Mouse (Mus musculus) stomach, postnatal 0 days (tissue): ENCODE data around the gene Olfr631. TPM values are rescaled to one million over a fixed set of nuclear protein-coding genes. Genes with fewer than 3 reads are reported as not detected.
A peak's percentile ranks its signal among the peaks of the same experiment; 100 is the strongest.

Experiments used
- ATAC-seq: fragments of 200-750 bp; cut with Nextera tagmentation; 2 replicates; pipeline ENCODE4 v1.8.0; 2017; ENCODE audit not compliant: low FRiP score, low TSS enrichment
- DNase-seq: peaks from one replicate; pipeline ENCODE4 v3.0.0-alpha.2; 2016; ENCODE audit warnings: low spot score
- H3K27ac ChIP-seq: fragments of 300-500 bp; sonication (generic); replicated peaks from 2 replicates; pipeline ENCODE4 v1.5.1; 2014; ENCODE audit warnings: mild to moderate bottlenecking, control low read depth
- H3K27me3 ChIP-seq: fragments of 300-500 bp; sonication (generic); 2 replicates; pipeline ENCODE4 v1.6.1; 2014; ENCODE audit warnings: low read length; ENCODE audit not compliant: control insufficient read depth, insufficient read depth
- H3K36me3 ChIP-seq: fragments of 300-500 bp; sonication (generic); 2 replicates; pipeline ENCODE4 v1.6.1; 2014; ENCODE audit warnings: low read length, mixed read lengths; ENCODE audit not compliant: control insufficient read depth, insufficient read depth
- H3K4me1 ChIP-seq: fragments of 300-500 bp; sonication (generic); replicated peaks from 2 replicates; pipeline ENCODE4 v1.6.1; 2014; ENCODE audit warnings: antibody characterized with exemption; ENCODE audit not compliant: control insufficient read depth, insufficient read depth
- H3K4me2 ChIP-seq: fragments of 300-500 bp; sonication (generic); replicated peaks from 2 replicates; pipeline ENCODE4 v1.6.1; 2014; ENCODE audit warnings: low read depth, mild to moderate bottlenecking, control low read depth, moderate library complexity
- H3K4me3 ChIP-seq: fragments of 300-500 bp; sonication (generic); 2 replicates; pipeline ENCODE4 v1.5.1; 2014; ENCODE audit warnings: low read depth, low read length, control low read depth
- H3K9ac ChIP-seq: fragments of 300-500 bp; sonication (generic); 2 replicates; pipeline ENCODE4 v1.6.1; 2014; ENCODE audit warnings: mild to moderate bottlenecking, low read length, control low read depth, mixed read lengths
- H3K9me3 ChIP-seq: fragments of 300-500 bp; sonication (generic); 2 replicates; pipeline ENCODE4 v1.6.1; 2016; ENCODE audit warnings: low read length; ENCODE audit not compliant: control insufficient read depth
- CTCF ChIP-seq: IDR thresholded peaks from 2 replicates; pipeline ENCODE4 v1.5.1; 2016; ENCODE audit warnings: antibody characterized with exemption, low read depth, mild to moderate bottlenecking, moderate library complexity
- EP300 ChIP-seq: optimal IDR thresholded peaks from 2 replicates; pipeline ENCODE3; 2016; ENCODE audit warnings: antibody characterized with exemption
- WGBS: fragments of 180-500 bp; shearing (Covaris S2); extraction: QIAGEN DNeasy Blood & Tissue Kit; methylation state at CpG from one replicate; pipeline ENCODE4 v1.1.7; 2014; 5-methylcytosine and 5-hydroxymethylcytosine counted together
- polyA plus RNA-seq: library from polyadenylated mRNA; unstranded; fragments of >200 nt; fragmentation: Nextera tagmentation; extraction: Ambion mirVana; gene quantifications from 2 replicates; pipeline ENCODE4 v1.2.1, GENCODE M21; 2015

Olfr631 gene
- polyA plus RNA-seq, result not detected in 2 replicates

DNA sequence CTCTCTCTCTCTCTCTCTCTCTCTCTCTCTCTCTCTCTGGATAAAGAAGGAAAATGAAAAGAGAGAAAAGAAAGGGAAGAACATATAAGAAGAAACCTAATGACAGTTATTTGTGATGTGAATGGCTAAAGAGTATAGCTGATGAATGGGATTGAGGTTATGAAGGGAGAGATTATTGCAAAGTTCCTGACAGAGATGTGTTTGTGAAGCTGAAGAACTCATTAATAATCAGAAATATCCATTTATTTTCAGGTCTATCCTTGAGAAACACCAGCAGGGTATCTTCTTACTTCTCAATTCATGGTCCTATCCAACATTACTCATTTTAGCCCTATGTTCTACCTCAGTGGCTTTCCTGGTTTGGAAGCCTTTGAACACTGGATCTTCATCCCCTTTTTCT is at the start of gene Olfr631:
TSS of gene Olfr631 (plus strand) at position 301 of the 400 bp plus-strand sequence.
- Histone ChIP-seq H3K36me3 (no peaks in the 10 kb centered on the region), H3K9ac (no peak within 1 kb of the TSS), H3K4me1 (no peaks in the 10 kb centered on the region), H3K4me3 (no peak within 1 kb of the TSS), H3K27ac (no peak within 1 kb of the TSS), H3K27me3 (no peaks in the 10 kb centered on the region), H3K4me2 (no peak within 1 kb of the TSS), H3K9me3 (no peaks in the 10 kb centered on the region)
- ATAC-seq (no peak), DNase-seq (no peak)
- no peak for TF ChIP-seq EP300
- no peak for TF ChIP-seq CTCF

DNA sequence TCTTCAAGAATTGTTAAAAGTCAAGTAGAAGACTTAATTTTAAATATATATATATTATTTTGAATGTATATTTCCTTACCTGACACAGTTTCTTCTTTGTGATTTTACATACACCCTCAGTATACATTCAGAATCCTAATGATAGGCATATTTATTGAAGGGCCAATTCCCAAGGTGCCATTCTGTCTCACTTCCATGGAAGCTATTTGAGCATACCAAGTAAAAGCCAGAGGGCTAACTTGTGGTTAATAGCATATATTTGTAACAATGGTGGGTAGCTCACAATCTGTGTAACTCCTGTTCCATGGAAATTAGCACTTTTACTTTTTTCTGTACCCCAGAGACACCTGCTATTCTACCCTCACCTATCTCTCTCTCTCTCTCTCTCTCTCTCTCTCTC is 42.5 kb upstream of the Olfr631 start, which contains the start of gene Olfr66:
TSS of gene Olfr66 (minus strand) at position 101 of the 400 bp plus-strand sequence.
- Histone ChIP-seq H3K4me3 (no peak within 1 kb of the TSS), H3K9me3 (no peaks in the 10 kb centered on the region), H3K9ac (no peak within 1 kb of the TSS), H3K27ac (no peak within 1 kb of the TSS), H3K36me3 (no peaks in the 10 kb centered on the region), H3K4me1 (no peaks in the 10 kb centered on the region), H3K27me3 (no peaks in the 10 kb centered on the region), H3K4me2 (no peak within 1 kb of the TSS)
- DNase-seq (no peak), ATAC-seq (no peak)
- TF ChIP-seq EP300, result no peak
- no peak for TF ChIP-seq CTCF

DNA sequence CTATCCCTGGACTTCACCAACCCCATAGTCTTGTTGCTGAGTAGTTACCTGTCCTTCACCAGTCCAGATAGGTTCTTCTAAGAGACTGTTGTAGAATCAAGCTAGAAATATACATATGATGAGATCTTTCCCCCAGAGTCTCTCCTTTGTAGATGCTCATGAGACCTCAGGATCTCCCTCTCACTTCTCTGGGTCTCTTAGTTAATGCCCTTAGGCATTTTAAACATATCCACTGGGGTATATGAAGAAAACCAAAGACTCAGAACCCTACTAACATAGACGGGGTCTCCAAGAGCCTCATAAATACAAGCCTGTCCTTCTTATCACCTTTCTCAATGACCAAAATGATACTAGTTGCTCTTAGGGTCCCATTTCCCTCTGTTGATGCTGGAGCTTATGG is 34.2 kb upstream of the Olfr631 start, which contains the start of gene Olfr64:
TSS of gene Olfr64 (minus strand) at position 101 of the 400 bp plus-strand sequence.
- H3K27ac ChIP-seq, result no peak within 1 kb of the TSS
- TF ChIP-seq CTCF (no peak), EP300 (no peak)
- H3K4me1 ChIP-seq, result no peaks in the 10 kb centered on the region
- ATAC-seq (no peak), DNase-seq (no peak)
- H3K4me2 ChIP-seq, result no peak within 1 kb of the TSS
- H3K36me3 ChIP-seq, result no peaks in the 10 kb centered on the region
- H3K9ac ChIP-seq, result no peak within 1 kb of the TSS
- WGBS, result 83% methylated on average over 1 of the region's 1 CpGs
- no peak within 1 kb of the TSS for H3K4me3 ChIP-seq
- no peaks in the 10 kb centered on the region for H3K9me3 ChIP-seq
- no peaks in the 10 kb centered on the region for H3K27me3 ChIP-seq

DNA sequence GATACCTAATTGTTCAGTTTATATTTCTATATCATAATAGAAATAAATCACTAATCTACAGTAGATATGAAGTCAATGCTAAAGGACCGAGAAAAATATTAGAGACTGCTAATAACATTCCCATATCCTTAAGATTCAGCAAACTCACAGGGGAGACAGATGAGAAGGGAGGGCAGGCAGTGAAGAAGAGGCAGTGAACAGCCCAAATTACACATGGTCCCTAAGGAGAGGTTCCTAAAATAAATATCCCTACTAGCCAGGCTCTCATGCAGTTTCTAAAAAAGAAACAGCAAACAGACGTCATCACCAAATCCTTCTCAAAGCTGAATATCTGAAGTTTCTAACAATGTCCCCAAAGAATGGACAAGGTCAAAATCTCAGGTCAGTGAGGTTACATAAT is 25.4 kb upstream of the Olfr631 start, which contains the start of gene Olfr65:
TSS of gene Olfr65 (plus strand) at position 301 of the 400 bp plus-strand sequence.
- 70% methylated on average over 2 of the region's 2 CpGs for WGBS
- no peak within 1 kb of the TSS for H3K27ac ChIP-seq
- no peaks in the 10 kb centered on the region for H3K4me1 ChIP-seq
- no peaks in the 10 kb centered on the region for H3K27me3 ChIP-seq
- no peak within 1 kb of the TSS for H3K4me3 ChIP-seq
- H3K36me3 ChIP-seq, result no peaks in the 10 kb centered on the region
- no peaks in the 10 kb centered on the region for H3K9me3 ChIP-seq
- H3K4me2 ChIP-seq, result no peak within 1 kb of the TSS
- no peak for ATAC-seq
- H3K9ac ChIP-seq, result no peak within 1 kb of the TSS
- DNase-seq, result no peak
- TF ChIP-seq EP300, result no peak

DNA sequence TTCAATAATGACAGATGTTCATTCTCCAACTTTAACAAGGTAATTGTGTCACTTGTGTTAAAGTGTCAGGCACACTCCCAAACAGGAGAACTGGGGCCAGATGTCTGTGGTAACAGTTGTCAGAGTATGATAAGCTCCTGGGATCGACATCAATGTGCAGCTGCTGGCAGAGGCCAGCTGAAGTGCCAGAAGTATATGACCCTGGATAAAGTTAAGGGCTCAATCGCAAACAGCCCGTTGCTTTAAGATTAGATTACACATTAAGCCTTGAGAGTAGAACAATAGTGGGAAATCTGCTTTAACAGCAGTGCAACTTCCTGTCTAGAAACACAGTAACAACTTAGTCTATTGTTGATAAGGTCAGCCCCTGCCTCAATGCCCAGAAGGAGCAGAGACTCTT is 18.6 kb upstream of the Olfr631 start:
- Histone ChIP-seq H3K4me3 (no peak overlapping the region), H3K27ac (no peak overlapping the region), H3K9ac (no peak overlapping the region), H3K36me3 (no peaks in the 10 kb centered on the region), H3K27me3 (no peaks in the 10 kb centered on the region), H3K4me2 (no peak overlapping the region), H3K9me3 (no peaks in the 10 kb centered on the region), H3K4me1 (no peaks in the 10 kb centered on the region)
- WGBS, result 17% methylated on average over 3 of the region's 3 CpGs
- TF ChIP-seq EP300, result no peak
- TF ChIP-seq CTCF, result no peak
- no peak; the same call in 1 of the 2 replicates for ATAC-seq
- no peak for DNase-seq

DNA sequence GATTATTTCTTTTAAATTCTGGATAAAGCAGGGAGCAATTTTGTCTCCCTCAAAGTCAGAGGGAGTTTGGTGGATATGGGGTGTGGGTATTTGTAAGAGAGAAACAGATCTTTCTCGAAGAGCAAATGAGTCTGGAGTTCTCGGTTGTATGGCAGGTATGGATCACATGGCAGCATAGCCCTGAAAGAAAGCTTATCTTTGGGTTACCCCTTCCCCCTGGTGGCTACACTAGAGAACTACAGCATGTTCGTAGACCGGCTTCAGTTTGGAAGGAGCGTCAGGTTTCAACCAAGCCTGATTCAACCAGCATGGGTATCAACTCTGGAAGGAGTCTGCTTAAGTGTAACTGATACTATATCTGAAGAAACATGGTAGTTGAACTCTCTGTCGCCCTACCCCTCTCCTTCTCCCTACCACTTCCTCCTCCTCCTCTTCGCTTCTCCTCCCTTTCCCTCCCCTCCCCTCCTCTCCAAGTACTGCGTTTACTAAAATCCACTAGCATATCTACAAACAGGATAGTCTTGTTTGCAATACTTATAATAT is 15.6 kb upstream of the Olfr631 start:
- Histone ChIP-seq H3K9ac (no peak overlapping the region), H3K4me1 (no peaks in the 10 kb centered on the region), H3K36me3 (no peaks in the 10 kb centered on the region), H3K4me2 (no peak overlapping the region), H3K4me3 (no peak overlapping the region), H3K27ac (no peak overlapping the region), H3K9me3 (no peaks in the 10 kb centered on the region), H3K27me3 (no peaks in the 10 kb centered on the region)
- no peak for DNase-seq
- 35% methylated on average over 8 of the region's 8 CpGs for whole genome bisulfite sequencing
- ATAC-seq, result no peak
- no peak for TF ChIP-seq EP300
- peak; percentile 59 for TF ChIP-seq CTCF
